Mouse (Mus musculus): Measurements from ENCODE around the gene Ruvbl1. TPM values are rescaled to one million over a fixed set of nuclear protein-coding genes. Genes with fewer than 3 reads are reported as not detected.

The Ruvbl1 gene
- polyA plus RNA-seq, 1 experiment from 2014 or later = 79.5 TPM

Other genes with a start within 250 kb of the Ruvbl1 start
- not detected in 2 replicates for gene Dnajb8, start 243.1 kb upstream of the Ruvbl1 start, polyA plus RNA-seq (2015; fragmentation: Nextera tagmentation; extraction: Ambion mirVana)
- gene Eefsec, start 18.9 kb upstream of the Ruvbl1 start, polyA plus RNA-seq (2015; fragmentation: Nextera tagmentation; extraction: Ambion mirVana) = 16.5 and 18.6 TPM in 2 replicates
- 176 and 177 TPM in 2 replicates for gene Sec61a1, start 53.5 kb downstream of the Ruvbl1 start, polyA plus RNA-seq (2015; fragmentation: Nextera tagmentation; extraction: Ambion mirVana)
- gene Kbtbd12, start 172.5 kb downstream of the Ruvbl1 start, polyA plus RNA-seq (2015; fragmentation: Nextera tagmentation; extraction: Ambion mirVana) = 16.6 and 20.4 TPM in 2 replicates

All from heart, embryonic 13.5 days (tissue).